In the genomic region with DNA sequence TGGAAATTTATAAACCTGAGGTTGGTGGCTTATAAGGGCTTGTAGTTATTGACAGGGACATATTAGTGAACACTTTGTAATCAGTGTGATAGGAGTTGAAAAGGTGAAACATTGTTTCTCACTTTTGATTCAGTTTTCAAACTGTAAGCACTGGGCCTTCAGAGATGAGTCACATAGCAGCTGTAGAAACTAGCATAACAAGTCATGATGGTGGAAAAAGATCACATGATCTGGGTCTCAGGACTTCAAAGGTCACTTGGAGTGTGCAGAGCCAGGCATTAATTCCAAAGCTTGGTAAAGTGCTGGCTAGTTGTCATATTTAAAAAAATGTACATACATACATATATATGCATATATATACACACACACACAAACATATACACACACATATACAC, we compare ENCODE assay signal across 25 mouse cellular contexts. TPM values are rescaled to one million over a fixed set of nuclear protein-coding genes. Genes with fewer than 3 reads are reported as not detected.
A peak's percentile ranks its signal among the peaks of the same experiment; 100 is the strongest.
DNase-seq lines count a peak whose midpoint lies in the region; ATAC-seq and TF ChIP-seq lines count a peak whose summit lies in the region.
"Had no signal": no experiment of that assay in that cellular context is flagged by ENCODE, and none has a peak within 500 bp of the region (broad histone marks: within the 10 kb centered on the region; RNA-seq: fewer than 3 reads in every experiment).

No protein-coding gene starts in this region.

- H3K9ac ChIP-seq in intestine, postnatal 0 days (ENCODE audit: low read depth, low read length), result no peak overlapping the region
- H3K9ac ChIP-seq: forebrain, embryonic 12.5 days; heart, embryonic 13.5 days; hindbrain, embryonic 15.5 days; limb, embryonic 15.5 days had no signal

- H3K4me1 ChIP-seq in intestine, postnatal 0 days (replicated peaks; ENCODE audit: control insufficient read depth, insufficient read depth, low read length), result no peaks in the 10 kb centered on the region
- H3K4me1 ChIP-seq: forebrain, embryonic 12.5 days; hindbrain, embryonic 15.5 days; limb, embryonic 15.5 days had no signal

- peaks cover 11% of the 10 kb centered on the region; the same call in 1 of the 2 replicates for H3K36me3 ChIP-seq in intestine, postnatal 0 days (ENCODE audit: control insufficient read depth, insufficient read depth)

- no peak for TF ChIP-seq CTCF in intestine, postnatal 0 days (IDR thresholded peaks at IDR 0.05; ENCODE audit: low read depth)

- H3K27me3 ChIP-seq in intestine, postnatal 0 days (replicated peaks; ENCODE audit: control insufficient read depth, insufficient read depth, low read length), result no peaks in the 10 kb centered on the region
- H3K27me3 ChIP-seq: forebrain, embryonic 12.5 days; heart, embryonic 13.5 days; hindbrain, embryonic 15.5 days; limb, embryonic 15.5 days had no signal

- H3K27ac ChIP-seq in intestine, postnatal 0 days (ENCODE audit: low read depth, low read length), result no peak overlapping the region
- H3K27ac ChIP-seq: forebrain, embryonic 12.5 days; heart, embryonic 13.5 days; hindbrain, embryonic 15.5 days; limb, embryonic 15.5 days had no signal

- no peak overlapping the region for H3K4me2 ChIP-seq in intestine, postnatal 0 days (replicated peaks; ENCODE audit: low read depth)
- H3K4me2 ChIP-seq: forebrain, embryonic 12.5 days; heart, embryonic 13.5 days; hindbrain, embryonic 15.5 days; limb, embryonic 15.5 days had no signal

- ATAC-seq in intestine, postnatal 0 days, result peak; percentile 88
- ATAC-seq: midbrain, embryonic 16.5 days had no signal

- peak; percentile 14 for DNase-seq in kidney, adult 9 months
- no peak for DNase-seq in kidney, postnatal 10 days
- DNase-seq in 416B (ENCODE audit: low read depth) (peak; percentile 44), NIH3T3 (ENCODE audit: low read depth) (peak; percentile 28)
- DNase-seq in retina, embryonic 14.5 days (ENCODE audit: low spot score), result no peak
- no peak for DNase-seq in urinary bladder, postnatal 14 days (ENCODE audit: low spot score)
- DNase-seq in urinary bladder, postnatal 36 days (ENCODE audit: low spot score in 2 of 2), result no peak
- DNase-seq: adrenal gland, postnatal 25 days; B cell, adult 2 months; cerebellum, adult 2 months; gastrocnemius, postnatal 10 days; heart, adult 18-20 months; heart, postnatal 4 days; kidney, adult 8-10 months; lung, adult 2 months; lung, postnatal 4 days; retina, postnatal 1 day; right cerebral cortex, postnatal 4 days; thymus, postnatal 14 days had no signal

- H3K9me3 ChIP-seq in intestine, postnatal 0 days (ENCODE audit: control insufficient read depth), result no peaks in the 10 kb centered on the region
- H3K9me3 ChIP-seq: forebrain, embryonic 12.5 days; heart, embryonic 13.5 days; hindbrain, embryonic 15.5 days; limb, embryonic 15.5 days had no signal

- no peak overlapping the region for H3K4me3 ChIP-seq in intestine, postnatal 0 days (ENCODE audit: low read depth, low read length)
- H3K4me3 ChIP-seq: forebrain, embryonic 12.5 days; heart, embryonic 13.5 days; hindbrain, embryonic 15.5 days; limb, embryonic 15.5 days had no signal

RNA-seq across cellular contexts. Expression of a gene that starts 16.2 kb away (rescaled TPM):
- 33.7 and 35.5 TPM in 2 replicates for polyA plus RNA-seq in intestine, postnatal 0 days (2015; fragmentation: Nextera tagmentation; extraction: Ambion mirVana)

Comparison
In these comparisons a context has a peak if more than half of its experiments do, and no peak if none do; other contexts are left out.
1. DNase-seq: peak in kidney, adult 9 months (single experiment), 416B (single experiment) and NIH3T3 (single experiment); none in kidney, postnatal 10 days (single experiment), retina, embryonic 14.5 days (single experiment), urinary bladder, postnatal 14 days (single experiment) and urinary bladder, postnatal 36 days (0 of 2).